Mouse (Mus musculus) ovary, postnatal 14 days (tissue): ENCODE measurements around the gene Tcf23.
A peak's percentile ranks its signal among the peaks of the same experiment; 100 is the strongest.

Source experiments
- DNase-seq: peaks from one replicate; pipeline ENCODE4 v3.0.0; 2022; ENCODE audit warnings: low spot score

Tcf23 gene

GRCm38 (mm10) chr5:30968416-30968815 lies at the start of gene Tcf23:
Gene Tcf23 (plus strand): TSS chr5:30968662.
- peak; percentile 81 for DNase-seq

- no peak for DNase-seq
Observed at GRCm38 (mm10) chr5:30918691-30919090, 49.8 kb upstream of the Tcf23 start.

- no peak for DNase-seq
Observed at GRCm38 (mm10) chr5:30919831-30920614, 48.4 kb upstream of the Tcf23 start.

GRCm38 (mm10) chr5:30920621-30921020 lies 47.8 kb upstream of the Tcf23 start:
- no peak for DNase-seq

GRCm38 (mm10) chr5:30921256-30922033 lies 47.0 kb upstream of the Tcf23 start, which contains the start of gene Khk:
Gene Khk (plus strand): TSS chr5:30921431.
- peak; percentile 88 for DNase-seq

- DNase-seq: no peak
Observed at GRCm38 (mm10) chr5:30922581-30923041, 45.9 kb upstream of the Tcf23 start.

GRCm38 (mm10) chr5:30923119-30923518 lies 45.3 kb upstream of the Tcf23 start:
- no peak for DNase-seq

- no peak for DNase-seq
Observed at GRCm38 (mm10) chr5:30924614-30925013, 43.8 kb upstream of the Tcf23 start.

GRCm38 (mm10) chr5:30925217-30925616 lies 43.2 kb upstream of the Tcf23 start:
- DNase-seq: no peak

- no peak for DNase-seq
Observed at GRCm38 (mm10) chr5:30926073-30926472, 42.4 kb upstream of the Tcf23 start.

GRCm38 (mm10) chr5:30927945-30928529 lies 40.4 kb upstream of the Tcf23 start:
- DNase-seq: no peak

GRCm38 (mm10) chr5:30930121-30930520 lies 38.3 kb upstream of the Tcf23 start:
- DNase-seq: peak; percentile 67

GRCm38 (mm10) chr5:30930846-30931245 lies 37.6 kb upstream of the Tcf23 start:
- no peak for DNase-seq

- no peak for DNase-seq
Observed at GRCm38 (mm10) chr5:30931378-30931777, 37.1 kb upstream of the Tcf23 start.

GRCm38 (mm10) chr5:30933705-30934104 lies 34.8 kb upstream of the Tcf23 start:
- no peak for DNase-seq

GRCm38 (mm10) chr5:30934725-30935461 lies 33.6 kb upstream of the Tcf23 start:
- no peak for DNase-seq

GRCm38 (mm10) chr5:30943004-30943403 lies 25.5 kb upstream of the Tcf23 start:
- DNase-seq: no peak

- no peak for DNase-seq
Observed at GRCm38 (mm10) chr5:30944344-30944743, 24.1 kb upstream of the Tcf23 start.

- DNase-seq: no peak
Observed at GRCm38 (mm10) chr5:30944956-30945781, 23.3 kb upstream of the Tcf23 start, which contains the start of gene Cgref1. Gene Cgref1 (minus strand): TSS chr5:30945591.

GRCm38 (mm10) chr5:30948620-30949019 lies 19.8 kb upstream of the Tcf23 start:
- DNase-seq: no peak
